Mouse (Mus musculus): Measurements from ENCODE around the gene Slc35g3.

DNA sequence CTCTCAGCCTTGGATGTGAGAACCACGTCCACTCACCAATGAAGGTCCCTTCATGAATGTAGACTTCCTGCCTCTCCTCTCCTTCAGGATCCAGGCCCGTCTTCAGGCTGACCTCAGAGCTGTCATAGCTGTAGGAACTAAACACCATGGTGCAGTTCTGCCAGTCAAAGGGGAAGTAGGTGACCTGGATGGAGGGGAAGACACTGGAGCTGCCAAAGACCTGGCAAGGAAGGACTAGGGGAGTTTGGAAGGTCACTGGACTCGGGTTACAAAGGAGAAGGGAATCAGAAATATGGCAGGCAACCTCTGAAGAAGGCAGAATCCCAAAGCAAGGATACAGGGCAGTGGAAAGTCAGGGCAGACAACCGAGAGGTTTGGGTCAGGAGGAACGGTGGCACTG, 31.7 kb upstream of the Slc35g3 start:
- TF ChIP-seq CTCF (IDR thresholded peaks at IDR 0.05; ENCODE audit: low read depth), result no peak
- TF ChIP-seq EP300 (IDR thresholded peaks at IDR 0.05; ENCODE audit: low read depth), result no peak
